Mouse (Mus musculus): ENCODE data around the gene Bphl. TPM values are rescaled to one million over a fixed set of nuclear protein-coding genes. Genes with fewer than 3 reads are reported as not detected.

Gene Bphl
- total RNA-seq, 2 experiments from 2014 or later: 17.1 to 47.8 TPM

- no peak for ATAC-seq (ENCODE audit: poor library complexity, severe bottlenecking)
Observed at GRCm38 (mm10) chr13:34087052-34087812, 49.8 kb downstream of the Bphl start.

GRCm38 (mm10) chr13:34088201-34088649, 50.8 kb downstream of the Bphl start:
- peak; percentile 62 for ATAC-seq (ENCODE audit: poor library complexity, severe bottlenecking)

GRCm38 (mm10) chr13:34088871-34089288, 51.5 kb downstream of the Bphl start:
- ATAC-seq (ENCODE audit: poor library complexity, severe bottlenecking): peak; percentile 84

- peak; percentile 11; the same call in 1 of the 2 replicates for ATAC-seq (ENCODE audit: poor library complexity, severe bottlenecking)
Observed at GRCm38 (mm10) chr13:34089358-34089757, 52.0 kb downstream of the Bphl start.

DNA sequence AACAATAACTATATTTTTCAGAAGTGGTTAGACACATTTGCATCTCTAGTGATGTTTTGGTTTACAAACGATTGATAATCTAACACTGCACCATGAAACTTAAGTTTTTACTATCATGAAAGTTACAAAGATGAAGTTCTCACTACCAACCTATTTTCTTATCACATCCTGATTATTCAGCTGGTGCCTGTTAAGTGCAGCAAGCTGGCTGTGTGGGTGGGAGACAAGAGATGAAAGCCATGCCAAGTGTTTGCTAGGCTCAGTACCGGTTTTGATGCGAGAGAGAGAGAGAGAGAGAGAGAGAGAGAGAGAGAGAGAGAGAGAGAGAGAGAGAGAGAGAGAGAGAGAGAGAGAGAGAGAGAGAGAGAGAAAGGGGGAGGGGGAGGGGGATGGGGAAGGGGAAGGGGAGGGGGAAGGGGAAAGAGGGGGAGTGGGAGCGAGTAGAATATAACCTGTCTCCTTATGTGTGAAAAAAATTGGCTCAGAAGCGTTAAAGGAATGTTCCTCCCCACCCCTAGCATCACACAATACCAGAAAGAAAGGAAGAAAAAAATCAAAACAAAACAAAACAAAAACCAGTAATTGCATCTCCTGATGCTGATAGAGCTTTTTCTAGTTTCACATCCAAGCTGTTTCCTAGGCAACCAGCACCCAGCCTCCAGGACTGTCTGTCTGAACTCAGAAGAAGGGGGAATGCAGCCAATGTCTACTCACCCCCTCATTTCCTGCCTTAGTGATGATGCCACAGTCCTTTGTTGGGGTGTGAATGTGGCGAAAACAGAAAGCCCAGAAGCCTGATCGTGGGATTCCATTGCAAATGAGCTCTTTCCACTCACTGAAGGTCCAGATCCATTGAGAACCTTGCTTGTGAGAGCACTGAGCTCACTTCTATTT, 58.4 kb downstream of the Bphl start:
- no peak for ATAC-seq (ENCODE audit: poor library complexity, severe bottlenecking)

- no peak for ATAC-seq (ENCODE audit: poor library complexity, severe bottlenecking)
Observed at GRCm38 (mm10) chr13:34096455-34096854, 59.1 kb downstream of the Bphl start.

- ATAC-seq (ENCODE audit: poor library complexity, severe bottlenecking): no peak
Observed at GRCm38 (mm10) chr13:34097086-34097485, 59.7 kb downstream of the Bphl start.

DNA sequence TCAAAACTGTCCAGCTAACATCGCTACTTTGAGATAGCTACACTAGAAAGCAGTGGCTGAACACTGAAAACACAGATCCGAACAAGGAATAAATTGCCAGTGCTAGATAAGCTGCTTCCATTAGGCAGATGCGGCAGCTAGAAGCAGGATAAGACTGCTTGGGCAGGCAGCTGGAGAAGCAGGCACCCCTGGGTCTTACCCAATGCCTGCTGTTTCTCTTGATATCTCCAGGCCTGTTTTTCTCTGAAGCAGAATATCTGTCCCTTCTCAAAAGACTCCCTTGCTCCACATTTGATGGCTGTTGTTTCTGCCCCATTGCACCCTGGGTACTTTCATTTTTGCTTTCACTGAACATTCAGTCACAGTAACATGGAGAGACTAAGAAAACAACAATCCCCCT, 63.3 kb downstream of the Bphl start:
- no peak for ATAC-seq (ENCODE audit: poor library complexity, severe bottlenecking)

DNA sequence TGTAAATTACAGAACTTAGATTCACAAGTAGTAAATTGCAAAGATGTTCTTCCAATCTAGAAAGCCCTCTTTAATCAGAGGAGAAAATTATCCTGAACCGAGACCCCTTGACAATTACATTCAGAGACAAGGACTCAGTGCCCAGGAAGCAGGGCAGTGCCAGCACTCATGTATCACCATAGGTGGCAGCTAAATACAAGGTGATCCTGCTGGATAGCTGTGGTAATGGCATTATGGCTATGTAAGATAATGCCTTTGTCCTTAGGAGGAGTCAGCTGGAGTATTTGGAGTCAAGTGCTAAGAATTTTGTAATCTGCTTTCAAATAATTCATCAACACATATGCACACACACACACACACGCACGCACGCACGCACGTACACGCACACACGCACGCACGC, 63.9 kb downstream of the Bphl start:
- no peak for ATAC-seq (ENCODE audit: poor library complexity, severe bottlenecking)

- peak; percentile 45 for ATAC-seq (ENCODE audit: poor library complexity, severe bottlenecking)
Observed at GRCm38 (mm10) chr13:34101908-34102307, 64.5 kb downstream of the Bphl start.

DNA sequence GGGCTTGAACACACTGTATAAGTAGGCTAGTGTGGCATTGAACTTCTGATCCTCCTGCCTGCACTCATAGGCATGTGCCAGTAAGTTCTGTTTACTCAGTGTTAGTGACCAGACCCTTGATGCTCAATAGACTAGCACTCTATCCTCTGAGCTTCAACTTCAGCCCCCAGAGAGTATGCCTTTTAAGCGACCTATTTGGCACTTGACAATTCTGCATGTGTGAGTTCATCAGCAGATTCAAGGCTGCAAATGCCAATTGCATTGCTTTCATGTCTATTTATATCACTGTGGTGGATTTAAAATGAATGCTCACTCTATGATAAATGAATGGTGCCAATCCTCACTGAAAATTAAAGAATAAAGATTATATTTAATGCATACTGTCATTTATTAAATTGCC, 68.0 kb downstream of the Bphl start:
- ATAC-seq (ENCODE audit: poor library complexity, severe bottlenecking): no peak

GRCm38 (mm10) chr13:34106256-34106655, 68.9 kb downstream of the Bphl start:
- ATAC-seq (ENCODE audit: poor library complexity, severe bottlenecking): no peak

DNA sequence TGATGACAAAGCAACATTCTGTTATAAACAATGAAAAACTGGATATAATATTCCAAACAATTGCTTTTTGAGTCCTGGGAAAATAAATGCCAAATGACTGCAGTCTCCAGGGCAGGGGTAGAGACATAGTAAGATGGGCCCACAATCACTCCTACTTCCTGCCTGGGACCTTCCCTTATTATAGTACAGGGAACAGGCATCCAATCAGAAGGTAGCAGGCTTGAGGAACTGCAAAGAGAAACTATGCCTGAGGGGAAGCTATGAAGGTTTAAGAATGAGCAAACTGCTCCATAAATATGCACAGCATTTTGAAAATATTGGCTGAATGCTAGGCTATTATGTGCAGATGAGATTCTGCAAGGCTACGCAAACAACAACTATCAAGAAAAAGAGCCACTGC, 69.6 kb downstream of the Bphl start:
- peak; percentile 89 for ATAC-seq (ENCODE audit: poor library complexity, severe bottlenecking)

GRCm38 (mm10) chr13:34109035-34109676, 71.8 kb downstream of the Bphl start:
- ATAC-seq (ENCODE audit: poor library complexity, severe bottlenecking): no peak

DNA sequence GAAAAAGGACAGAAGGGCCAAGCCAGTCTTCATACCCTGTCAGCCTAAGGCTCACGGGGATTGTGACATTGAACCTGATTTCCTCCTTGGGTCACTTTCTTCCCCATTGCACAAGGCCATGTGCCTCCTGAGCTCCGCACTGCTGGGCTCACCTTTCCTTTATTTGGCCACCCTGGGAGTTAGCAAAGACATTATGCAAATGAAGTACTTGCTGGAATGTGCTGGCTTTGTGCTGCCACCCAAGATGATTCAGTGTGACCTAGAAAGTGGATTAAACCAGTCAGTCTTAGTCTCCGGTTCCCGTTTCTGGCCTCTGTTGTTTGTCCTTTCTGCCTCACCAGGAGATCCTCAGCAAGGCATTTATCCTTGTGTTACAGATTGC, 72.3 kb downstream of the Bphl start:
- peak; percentile 76 for ATAC-seq (ENCODE audit: poor library complexity, severe bottlenecking)

DNA sequence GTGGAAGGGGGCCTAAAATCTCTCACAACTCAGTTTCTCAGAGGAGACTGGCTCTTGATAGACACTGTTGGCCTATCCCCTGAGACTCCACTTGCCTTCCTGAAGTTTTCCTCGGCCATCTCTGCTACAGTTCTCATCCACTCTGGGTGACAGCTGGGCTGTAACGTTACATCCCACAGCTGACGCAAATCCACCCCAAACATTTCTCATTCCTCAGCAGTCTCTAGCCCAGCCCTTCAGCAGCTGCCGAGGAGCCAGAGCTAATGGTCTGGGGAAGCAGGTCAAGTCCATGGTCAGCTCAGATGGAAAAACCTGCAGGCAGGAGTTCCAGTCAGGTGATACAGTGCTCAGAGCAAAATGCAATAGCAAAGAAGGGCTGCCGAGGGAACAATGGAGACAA, 73.6 kb downstream of the Bphl start:
- no peak for ATAC-seq (ENCODE audit: poor library complexity, severe bottlenecking)

DNA sequence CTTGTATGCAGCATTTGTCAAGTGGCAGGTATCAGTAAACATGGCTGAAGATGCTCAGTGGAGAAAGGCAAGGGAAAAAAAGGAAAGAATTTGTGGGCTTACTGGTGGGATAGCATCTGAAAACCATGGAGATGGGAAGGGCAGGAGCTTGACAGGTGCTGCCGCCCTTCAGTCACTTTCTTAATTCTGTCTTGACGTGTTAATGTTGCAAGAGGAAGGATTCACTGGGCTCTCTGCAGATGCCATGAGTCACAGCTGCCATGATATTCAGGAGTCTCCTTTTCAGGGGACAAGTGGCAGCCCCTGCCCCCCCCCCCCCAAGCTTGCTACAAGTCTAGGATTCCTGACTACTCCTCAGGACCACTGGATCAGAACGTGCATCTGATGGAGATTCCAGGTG, 74.5 kb downstream of the Bphl start:
- ATAC-seq (ENCODE audit: poor library complexity, severe bottlenecking): no peak

GRCm38 (mm10) chr13:34112369-34113081, 75.1 kb downstream of the Bphl start:
- no peak for ATAC-seq (ENCODE audit: poor library complexity, severe bottlenecking)

- no peak for ATAC-seq (ENCODE audit: poor library complexity, severe bottlenecking)
Observed at GRCm38 (mm10) chr13:34113086-34113485, 75.7 kb downstream of the Bphl start.

GRCm38 (mm10) chr13:34114654-34115053, 77.3 kb downstream of the Bphl start:
- ATAC-seq (ENCODE audit: poor library complexity, severe bottlenecking): no peak

DNA sequence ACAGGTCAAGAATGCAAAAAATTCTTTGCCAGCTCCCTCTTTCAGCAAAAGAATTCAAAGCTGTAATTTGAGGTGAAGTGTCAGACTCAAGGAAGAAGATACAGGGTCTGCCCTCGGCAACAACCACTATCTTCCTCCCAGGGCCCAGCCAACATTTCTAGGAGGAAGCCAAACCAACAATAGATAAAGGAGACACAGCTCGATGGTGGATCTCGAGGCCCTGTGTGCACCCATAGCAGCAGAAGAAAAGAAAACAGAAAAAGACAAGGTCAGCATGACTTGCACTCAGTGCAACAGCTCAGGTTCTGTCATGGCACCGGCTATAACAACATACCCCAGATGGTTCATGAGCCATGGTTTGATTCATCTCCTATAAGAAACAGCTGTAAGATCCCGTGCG, 79.1 kb downstream of the Bphl start:
- no peak for ATAC-seq (ENCODE audit: poor library complexity, severe bottlenecking)
